Mouse (Mus musculus) testis, adult 10 weeks (tissue): ENCODE results near the gene Sh3glb2. TPM values are rescaled to one million over a fixed set of nuclear protein-coding genes. Genes with fewer than 3 reads are reported as not detected.

Experiments used
- polyA plus RNA-seq: library from polyadenylated mRNA; stranded (reverse); fragments of 350-450 nt; fragmentation: Illumina TruSeq; extraction: RNeasy Lipid Tissue Mini Kit (QIAGEN cat#74804); gene quantifications from one replicate; pipeline ENCODE4 v1.2.3, GENCODE M21; 2014; ENCODE audit warnings: low read depth, low replicate concordance

Gene Sh3glb2
- 0.39 TPM for polyA plus RNA-seq

GRCm38 (mm10) chr2:30358533-30359531, at the start of gene Sh3glb2:
Sh3glb2 (minus strand) TSS chr2:30359337.

GRCm38 (mm10) chr2:30392114-30392576, 33.0 kb upstream of the Sh3glb2 start, which contains the start of gene Dolpp1:
Dolpp1 (plus strand) TSS chr2:30392254.

GRCm38 (mm10) chr2:30363773-30364650, 4.9 kb upstream of the Sh3glb2 start, which contains the start of gene Miga2:
Miga2 (plus strand) TSS chr2:30364233.

Other genes starting within 250 kb of the Sh3glb2 start
- 3.9 TPM for gene Zer1, start 234.8 kb downstream of the Sh3glb2 start, polyA plus RNA-seq
- gene Tbc1d13, start 225.6 kb downstream of the Sh3glb2 start, polyA plus RNA-seq = 7.8 TPM
- not detected for gene Endog, start 187.8 kb downstream of the Sh3glb2 start, polyA plus RNA-seq
- 9.2 TPM for gene Spout1, start 180.9 kb downstream of the Sh3glb2 start, polyA plus RNA-seq
- gene Kyat1, start 153.5 kb downstream of the Sh3glb2 start, polyA plus RNA-seq = 0.71 TPM
- 0.77 TPM for gene Lrrc8a, start 121.6 kb downstream of the Sh3glb2 start, polyA plus RNA-seq
- not detected for gene Gm28035, start 118.8 kb downstream of the Sh3glb2 start, polyA plus RNA-seq
- gene Phyhd1, start 93.1 kb downstream of the Sh3glb2 start, polyA plus RNA-seq = 0.41 TPM
- 16.6 TPM for gene Gm28038, start 78.3 kb downstream of the Sh3glb2 start, polyA plus RNA-seq
- 2.2 TPM for gene Dolk, start 73.0 kb downstream of the Sh3glb2 start, polyA plus RNA-seq
- gene Nup188, start 72.9 kb downstream of the Sh3glb2 start, polyA plus RNA-seq = 107 TPM
- 0.29 TPM for gene Miga2, start 4.9 kb upstream of the Sh3glb2 start, polyA plus RNA-seq
- 1.2 TPM for gene Dolpp1, start 32.9 kb upstream of the Sh3glb2 start, polyA plus RNA-seq
- 107 TPM for gene Crat, start 56.5 kb upstream of the Sh3glb2 start, polyA plus RNA-seq
- gene Ptpa, start 56.7 kb upstream of the Sh3glb2 start, polyA plus RNA-seq = 5.1 TPM
- not detected for gene Ier5l, start 114.9 kb upstream of the Sh3glb2 start, polyA plus RNA-seq
- 0.38 TPM for gene Cstad, start 235.7 kb upstream of the Sh3glb2 start, polyA plus RNA-seq